Mouse (Mus musculus) C2C12 (cell line): ENCODE measurements around the gene C530008M17Rik.

ENCODE experiments used
- CEBPB ChIP-seq: IDR thresholded peaks from one replicate; pipeline ENCODE4 v1.6.1; 2011; ENCODE audit warnings: low read depth, mild to moderate bottlenecking, control low read depth, moderate library complexity
- CTCF ChIP-seq: IDR thresholded peaks from one replicate; pipeline ENCODE4 v1.5.1; 2011; ENCODE audit not compliant: control insufficient read depth, insufficient read depth, insufficient read length
- FOSL1 ChIP-seq: IDR thresholded peaks from one replicate; pipeline ENCODE4 v1.8.0; 2011; ENCODE audit warnings: mild to moderate bottlenecking, low read length; ENCODE audit not compliant: poor library complexity, insufficient read depth, severe bottlenecking
- MAX ChIP-seq: IDR thresholded peaks from one replicate; pipeline ENCODE4 v1.6.1; 2011; ENCODE audit warnings: mild to moderate bottlenecking, control low read depth
- MYOD1 ChIP-seq: IDR thresholded peaks from one replicate; pipeline ENCODE4 v1.6.1; 2011; ENCODE audit warnings: low read depth; ENCODE audit not compliant: control insufficient read depth, insufficient read length
- USF1 ChIP-seq: IDR thresholded peaks from one replicate; pipeline ENCODE4 v1.6.1; 2011; ENCODE audit warnings: low read depth, mild to moderate bottlenecking, control low read depth, moderate library complexity

DNA sequence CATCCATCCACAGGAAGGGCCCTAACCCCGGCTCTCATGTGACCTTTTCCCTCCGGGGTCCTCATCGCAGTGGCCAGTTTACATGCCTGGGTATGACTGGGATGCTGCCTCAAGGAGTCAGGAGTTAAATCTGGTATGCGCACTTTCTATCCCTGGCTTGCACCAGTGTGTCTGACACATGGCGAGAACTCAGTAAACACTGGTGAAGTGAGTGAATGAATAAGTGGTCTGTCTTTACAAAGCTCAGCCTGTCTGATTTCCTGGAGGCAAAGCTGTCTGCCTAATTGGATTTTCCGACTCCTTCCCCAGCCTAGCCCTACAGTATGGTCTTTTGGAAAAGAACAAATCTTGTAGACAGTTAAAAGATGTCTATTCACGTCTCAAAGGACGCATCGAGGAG, 45.8 kb downstream of the C530008M17Rik start:
- TF ChIP-seq CTCF (no peak), USF1 (no peak), FOSL1 (no peak), MYOD1 (no peak), CEBPB (no peak), MAX (no peak)
